Mouse (Mus musculus): ENCODE results near the gene BC034090.

The BC034090 gene

GRCm38 (mm10) chr1:155244771-155245211, 547 bp upstream of the BC034090 start:
- no peak for DNase-seq (ENCODE audit: extremely low read depth, insufficient read length, low spot score)

- no peak for DNase-seq (ENCODE audit: extremely low read depth, insufficient read length, low spot score)
Measured at GRCm38 (mm10) chr1:155242488-155242745, 1.8 kb downstream of the BC034090 start.

- DNase-seq (ENCODE audit: extremely low read depth, insufficient read length, low spot score) = no peak
Measured at GRCm38 (mm10) chr1:155241701-155242487, 2.4 kb downstream of the BC034090 start.

GRCm38 (mm10) chr1:155239962-155240717, 4.1 kb downstream of the BC034090 start:
- DNase-seq (ENCODE audit: extremely low read depth, insufficient read length, low spot score) = no peak

- DNase-seq (ENCODE audit: extremely low read depth, insufficient read length, low spot score) = no peak
Measured at GRCm38 (mm10) chr1:155239169-155239568, 5.1 kb downstream of the BC034090 start.

- DNase-seq (ENCODE audit: extremely low read depth, insufficient read length, low spot score) = no peak
Measured at GRCm38 (mm10) chr1:155238126-155238525, 6.1 kb downstream of the BC034090 start.

GRCm38 (mm10) chr1:155237390-155237789, 6.9 kb downstream of the BC034090 start:
- no peak for DNase-seq (ENCODE audit: extremely low read depth, insufficient read length, low spot score)

- no peak for DNase-seq (ENCODE audit: extremely low read depth, insufficient read length, low spot score)
Measured at GRCm38 (mm10) chr1:155236306-155237024, 7.8 kb downstream of the BC034090 start.

GRCm38 (mm10) chr1:155235641-155236040, 8.6 kb downstream of the BC034090 start:
- DNase-seq (ENCODE audit: extremely low read depth, insufficient read length, low spot score) = no peak

GRCm38 (mm10) chr1:155233931-155234607, 10.2 kb downstream of the BC034090 start:
- DNase-seq (ENCODE audit: extremely low read depth, insufficient read length, low spot score) = peak; percentile 63

GRCm38 (mm10) chr1:155233378-155233777, 10.9 kb downstream of the BC034090 start:
- no peak for DNase-seq (ENCODE audit: extremely low read depth, insufficient read length, low spot score)

GRCm38 (mm10) chr1:155232786-155233185, 11.5 kb downstream of the BC034090 start:
- DNase-seq (ENCODE audit: extremely low read depth, insufficient read length, low spot score) = no peak

GRCm38 (mm10) chr1:155232385-155232784, 11.9 kb downstream of the BC034090 start:
- no peak for DNase-seq (ENCODE audit: extremely low read depth, insufficient read length, low spot score)

- no peak for DNase-seq (ENCODE audit: extremely low read depth, insufficient read length, low spot score)
Measured at GRCm38 (mm10) chr1:155229464-155230411, 14.5 kb downstream of the BC034090 start.

GRCm38 (mm10) chr1:155223849-155224554, 20.2 kb downstream of the BC034090 start:
- peak; percentile 84 for DNase-seq (ENCODE audit: extremely low read depth, insufficient read length, low spot score)

GRCm38 (mm10) chr1:155223036-155223435, 21.2 kb downstream of the BC034090 start:
- DNase-seq (ENCODE audit: extremely low read depth, insufficient read length, low spot score) = no peak

- DNase-seq (ENCODE audit: extremely low read depth, insufficient read length, low spot score) = no peak
Measured at GRCm38 (mm10) chr1:155222101-155222669, 22.1 kb downstream of the BC034090 start.

GRCm38 (mm10) chr1:155218924-155219323, 25.3 kb downstream of the BC034090 start:
- no peak for DNase-seq (ENCODE audit: extremely low read depth, insufficient read length, low spot score)
